Mouse (Mus musculus): ENCODE measurements around the gene Prf1. TPM values are rescaled to one million over a fixed set of nuclear protein-coding genes. Genes with fewer than 3 reads are reported as not detected.

Gene Prf1
- total RNA-seq, 1 experiment from 2014 or later, result not detected

DNA sequence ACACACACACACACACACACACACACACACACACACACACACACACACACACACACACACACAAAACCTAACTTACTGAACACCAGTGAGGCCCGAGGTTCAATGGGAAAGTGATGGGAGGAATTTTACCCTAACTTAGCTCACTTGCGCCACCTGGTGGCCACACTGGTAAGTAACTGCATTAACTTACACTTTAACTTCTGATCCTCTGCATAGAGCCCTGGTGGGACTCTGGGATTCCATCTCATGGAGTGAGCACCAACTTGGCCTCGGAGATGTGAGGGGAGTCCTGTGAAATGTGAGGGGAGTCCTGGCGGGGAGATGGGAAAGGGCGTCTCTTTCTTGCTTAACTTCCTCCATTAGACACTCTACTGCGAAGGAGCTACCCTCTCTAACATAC is 38.5 kb downstream of the Prf1 start:
- peak; percentile 53 for ATAC-seq (replicated peaks; ENCODE audit: low read depth, poor library complexity, severe bottlenecking)

DNA sequence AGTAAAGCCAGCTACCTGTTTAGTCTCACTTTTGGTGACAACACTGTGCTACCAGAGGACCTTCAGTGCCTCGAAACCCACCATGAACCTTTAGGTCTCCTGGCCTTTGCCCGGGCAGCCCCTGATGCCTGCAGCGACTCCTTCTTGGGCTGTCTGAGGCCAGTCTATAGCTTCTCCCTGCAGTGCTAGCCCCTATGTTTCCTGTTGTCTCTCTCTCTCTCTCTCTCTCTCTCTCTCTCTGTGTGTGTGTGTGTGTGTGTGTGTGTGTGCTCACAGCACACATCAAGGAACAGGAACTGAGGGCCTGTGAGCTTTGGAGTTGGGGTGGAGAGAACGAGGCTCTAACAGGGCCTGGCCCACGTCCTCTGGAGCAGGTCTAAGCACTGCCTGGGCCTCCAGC is 39.0 kb downstream of the Prf1 start:
- no peak for ATAC-seq (replicated peaks; ENCODE audit: low read depth, poor library complexity, severe bottlenecking)

DNA sequence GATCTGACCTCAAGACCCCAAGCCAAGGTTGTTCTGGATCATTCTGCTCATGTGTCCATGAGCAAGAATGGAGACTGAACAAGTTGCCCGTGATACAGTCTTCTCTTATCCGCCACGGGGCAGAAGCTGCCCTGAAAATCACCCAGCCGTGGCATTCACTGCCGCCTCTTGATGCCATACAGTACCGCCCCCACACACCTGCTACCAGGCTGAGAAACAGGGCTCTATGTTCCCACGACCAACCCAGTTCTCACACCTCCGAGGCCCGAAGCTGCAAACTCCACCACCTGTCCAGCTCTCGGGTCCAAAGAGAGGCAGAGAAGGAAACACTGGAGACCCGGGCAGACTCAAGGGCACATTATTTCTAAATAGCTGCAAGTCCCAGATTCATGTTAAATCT is 40.0 kb downstream of the Prf1 start:
- no peak for ATAC-seq (replicated peaks; ENCODE audit: low read depth, poor library complexity, severe bottlenecking)

- ATAC-seq (replicated peaks; ENCODE audit: low read depth, poor library complexity, severe bottlenecking), result no peak
These were observed 41.6 kb downstream of the Prf1 start for GRCm38 (mm10) chr10:61339216-61339615.

DNA sequence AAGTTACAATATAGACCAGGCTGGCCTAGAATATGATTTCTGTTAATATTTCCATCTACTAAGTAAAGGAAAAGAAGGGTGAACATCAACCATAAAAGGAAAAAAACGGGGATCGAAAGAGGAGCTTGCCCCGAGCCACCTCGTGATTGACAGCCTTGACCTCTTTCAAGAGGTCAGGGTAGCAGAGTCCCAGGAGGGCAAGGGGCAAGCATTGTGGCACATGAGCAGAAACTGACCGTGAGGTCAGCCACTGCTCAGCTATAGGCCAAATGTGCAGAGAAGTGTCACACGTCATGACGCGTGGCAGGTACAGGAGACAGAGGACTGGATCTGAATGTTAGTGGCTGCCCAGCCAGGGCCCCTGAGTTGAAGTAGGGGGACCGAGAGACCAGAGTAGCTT is 42.6 kb downstream of the Prf1 start:
- no peak for ATAC-seq (replicated peaks; ENCODE audit: low read depth, poor library complexity, severe bottlenecking)

GRCm38 (mm10) chr10:61341045-61341444 is 43.4 kb downstream of the Prf1 start:
- no peak for ATAC-seq (replicated peaks; ENCODE audit: low read depth, poor library complexity, severe bottlenecking)

DNA sequence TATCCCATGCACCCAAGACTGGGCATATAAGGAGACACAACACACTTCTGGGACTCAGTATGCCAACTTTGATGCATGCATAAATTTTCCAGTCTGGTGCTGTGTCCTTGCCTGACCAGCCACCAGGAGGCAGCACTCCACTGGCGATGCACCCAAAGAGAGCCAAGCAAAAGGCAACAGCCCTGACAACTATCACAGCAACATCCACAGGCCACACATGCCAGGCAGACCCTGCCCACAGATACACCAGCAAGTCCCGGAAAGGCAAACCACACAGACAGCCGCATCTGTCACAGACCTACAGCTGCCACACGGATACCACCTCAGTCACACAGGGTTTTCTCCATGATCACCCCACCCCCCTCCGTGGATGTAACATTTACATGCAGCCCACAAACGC is 43.9 kb downstream of the Prf1 start:
- ATAC-seq (replicated peaks; ENCODE audit: low read depth, poor library complexity, severe bottlenecking), result peak; percentile 89

DNA sequence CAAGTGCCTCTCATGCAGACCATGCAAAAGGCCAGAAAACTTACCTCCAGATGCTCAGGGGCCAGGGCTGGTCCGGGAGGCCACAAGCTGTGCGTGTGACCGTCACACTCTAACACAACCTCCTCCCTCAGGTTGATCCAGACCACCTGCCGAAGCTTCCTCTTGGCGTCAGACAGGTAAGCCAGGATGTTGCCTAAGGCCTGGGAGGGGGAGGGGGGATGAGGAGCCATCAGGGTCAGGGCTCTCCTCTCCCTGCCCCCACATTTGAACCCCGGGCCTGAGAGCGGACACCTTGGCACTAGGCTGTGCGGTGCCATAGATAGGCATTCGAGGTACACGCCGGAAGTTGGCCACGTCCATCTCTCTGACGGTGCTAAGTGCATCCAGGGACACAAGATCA is 45.1 kb downstream of the Prf1 start:
- ATAC-seq (replicated peaks; ENCODE audit: low read depth, poor library complexity, severe bottlenecking), result no peak

DNA sequence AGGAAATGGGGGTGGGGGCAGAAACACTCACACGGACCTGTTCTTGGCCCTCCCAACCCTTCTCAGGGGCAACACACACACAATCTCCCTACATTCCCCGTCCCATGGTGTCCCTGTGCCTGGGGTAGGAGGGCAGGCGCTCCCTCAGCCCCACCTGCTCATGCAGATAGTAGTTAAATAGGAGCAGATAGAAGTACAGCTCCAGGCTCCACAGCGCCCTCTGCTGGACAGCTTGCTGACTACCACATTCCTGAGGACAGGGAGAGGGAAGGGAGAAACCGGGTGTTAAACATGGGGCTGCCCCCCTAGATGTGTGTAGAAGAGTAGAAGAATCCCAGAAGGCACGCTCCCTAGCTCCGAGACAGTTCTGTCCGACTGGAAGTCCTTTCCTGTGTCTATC is 46.3 kb downstream of the Prf1 start:
- peak; percentile 60 for ATAC-seq (replicated peaks; ENCODE audit: low read depth, poor library complexity, severe bottlenecking)

DNA sequence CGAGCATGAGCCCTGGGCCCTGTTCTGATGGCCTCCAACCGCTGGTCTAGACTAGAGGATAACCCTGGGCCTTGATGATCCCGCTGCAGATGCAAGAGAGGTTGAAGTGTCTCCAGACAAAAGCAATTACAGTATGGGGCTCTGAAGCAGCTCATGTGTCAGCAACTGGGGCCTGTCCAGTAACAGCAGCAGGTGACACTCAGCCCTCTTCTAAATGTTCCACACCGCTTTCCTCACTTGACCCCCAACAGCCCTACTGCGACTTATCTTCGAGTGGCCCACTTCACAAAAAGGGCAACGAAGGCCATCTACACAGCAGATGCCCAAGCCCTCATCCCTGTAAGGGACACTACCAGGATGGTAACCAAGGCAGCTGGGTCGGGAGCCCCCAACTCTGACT is 47.5 kb downstream of the Prf1 start:
- ATAC-seq (replicated peaks; ENCODE audit: low read depth, poor library complexity, severe bottlenecking), result no peak

GRCm38 (mm10) chr10:61346374-61346773 is 48.7 kb downstream of the Prf1 start:
- no peak for ATAC-seq (replicated peaks; ENCODE audit: low read depth, poor library complexity, severe bottlenecking)

DNA sequence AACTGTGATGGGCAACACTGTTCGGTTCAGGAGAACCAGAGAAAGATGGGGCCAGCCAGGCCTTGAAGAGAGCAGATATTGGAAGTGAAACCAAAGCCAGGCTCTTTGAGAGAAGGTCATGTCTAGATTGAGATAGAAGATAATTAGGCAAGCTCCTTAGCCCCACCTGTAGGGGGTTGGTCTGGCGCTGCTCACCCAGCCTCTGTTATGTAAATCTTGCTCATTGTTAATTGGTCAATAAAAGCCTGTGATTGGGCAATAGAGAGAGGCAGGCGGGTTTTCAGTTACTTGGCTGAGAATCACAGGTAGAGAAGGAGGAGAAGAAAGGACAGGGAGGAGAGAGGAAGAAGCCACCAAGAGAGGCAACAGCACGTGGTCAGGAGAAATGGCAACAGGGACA is 53.6 kb downstream of the Prf1 start:
- no peak for ATAC-seq (replicated peaks; ENCODE audit: low read depth, poor library complexity, severe bottlenecking)

Other genes with a start within 250 kb of the Prf1 start
- gene Pcbd1, start 208.5 kb upstream of the Prf1 start, total RNA-seq (2017), result 2.4 and 3.5 TPM in 2 replicates
- gene Sgpl1, start 150.1 kb upstream of the Prf1 start, total RNA-seq (2017), result 26.1 and 42.9 TPM in 2 replicates
- not detected in 2 replicates for gene Tbata, start 125.9 kb upstream of the Prf1 start, total RNA-seq (2017)
- gene Adamts14, start 24.4 kb upstream of the Prf1 start, total RNA-seq (2017), result 0.14 TPM in 1 of 2 replicates, not detected in the other
- 0.09 TPM in 1 of 2 replicates, not detected in the other for gene Pald1, start 85.7 kb downstream of the Prf1 start, total RNA-seq (2017)
- gene Nodal, start 120.1 kb downstream of the Prf1 start, total RNA-seq (2017), result not detected in 2 replicates
- 17.7 and 29.8 TPM in 2 replicates for gene Eif4ebp2, start 154.8 kb downstream of the Prf1 start, total RNA-seq (2017)
- gene Lrrc20, start 178.0 kb downstream of the Prf1 start, total RNA-seq (2017), result 3.6 and 6.9 TPM in 2 replicates

Measured in common myeloid progenitor, adult 5-6 weeks (primary cell).